Mouse (Mus musculus) Patski (cell line): ENCODE measurements around the gene Asb6. TPM values are rescaled to one million over a fixed set of nuclear protein-coding genes. Genes with fewer than 3 reads are reported as not detected.

ENCODE experiments used
- ATAC-seq: fragments of 100-300 bp; one replicate; pipeline ENCODE4 v1.8.0; 2021
- CTCF ChIA-PET: fragments of 350-600 bp; sonication (Branson Sonifier 250); formaldehyde crosslinking; loops from one replicate; lab custom pipeline; 2022; ENCODE audit warnings: inconsistent platforms; lab: Charles Lee
- POLR2A ChIA-PET: fragments of 350-600 bp; sonication (Branson Sonifier 250); formaldehyde crosslinking; loops from one replicate; lab custom pipeline; 2022; ENCODE audit warnings: antibody characterized with exemption, inconsistent platforms; lab: Charles Lee
- DNase-seq: peaks from one replicate; pipeline ENCODE4 v3.0.0-alpha.2; 2011; ENCODE audit warnings: low read depth, low spot score
- H3K27me3 ChIP-seq: fragments of 371-371 bp; one replicate; pipeline ENCODE4 v1.5.1; 2021
- CTCF ChIP-seq: fragments of 100-300 bp; IDR thresholded peaks from one replicate; pipeline ENCODE4 v1.5.1; 2021
- in situ Hi-C: fragments of 300-500 bp; cut with MboI; formaldehyde crosslinking; loops from 3 replicates; pipeline ENCODE4 v1.11.1; 2018; ENCODE audit warnings: low pct_unique_long_range_greater_than_20kb, mixed read lengths
- polyA plus RNA-seq: library from polyadenylated mRNA; unstranded; gene quantifications from one replicate; pipeline ENCODE4 v1.2.3, GENCODE M21; 2021

Asb6 gene
- polyA plus RNA-seq, 1 experiment from 2014 or later, result 36.8 TPM

GRCm38 (mm10) chr2:30834373-30835022, 4.4 kb upstream of the Asb6 start, which contains the start of gene Prrx2:
Prrx2 (plus strand) TSS chr2:30834972.
- no peaks in the 10 kb centered on the region for H3K27me3 ChIP-seq
- ChIA-PET POLR2A (interaction anchor here (0.8 kb wide), 1 partner anchor 9 kb away, joined by 3 read pairs; no protein-coding TSS in a partner anchor), CTCF (no interaction called here)
- DNase-seq (no peak), ATAC-seq (no peak)
- in situ Hi-C loops, result no loop called here
- TF ChIP-seq CTCF, result no peak

- in situ Hi-C loops, result no loop called here
- POLR2A ChIA-PET, result no interaction called here
- TF ChIP-seq CTCF, result no peak
- CTCF ChIA-PET, result no interaction called here
- ATAC-seq (no peak), DNase-seq (no peak)
- H3K27me3 ChIP-seq, result no peaks in the 10 kb centered on the region
Measured at GRCm38 (mm10) chr2:30833644-30834043, 3.5 kb upstream of the Asb6 start.

GRCm38 (mm10) chr2:30829315-30829714, 818 bp downstream of the Asb6 start:
- in situ Hi-C loops, result loop anchor here (5.0 kb wide), 2 partner anchors 58 to 103 kb away; no protein-coding TSS in a partner anchor
- ChIA-PET CTCF (interaction anchor here (2.8 kb wide), 1 partner anchor 11 kb away, joined by 10 read pairs; no protein-coding TSS in a partner anchor), POLR2A (interaction anchor here (0.7 to 1.6 kb wide), 2 partner anchors 42 to 105 kb away, joined by 3 to 5 read pairs; no protein-coding TSS in a partner anchor)
- no peak for ATAC-seq
- no peaks in the 10 kb centered on the region for H3K27me3 ChIP-seq
- DNase-seq, result no peak
- no peak for TF ChIP-seq CTCF

- POLR2A ChIA-PET, result interaction anchor here (0.7 to 1.6 kb wide), 2 partner anchors 36 to 43 kb away, joined by 3 read pairs; no protein-coding TSS in a partner anchor
- DNase-seq (no peak), ATAC-seq (peak; percentile 68)
- CTCF ChIA-PET, result interaction anchor here (1.0 to 2.8 kb wide), 6 partner anchors 12 to 392 kb away, joined by 3 to 10 read pairs (median 3); partner anchors contain the start of gene Ptges
- no peak for TF ChIP-seq CTCF
- in situ Hi-C loops, result loop anchor here (5.0 kb wide), 2 partner anchors 59 to 104 kb away; no protein-coding TSS in a partner anchor
- H3K27me3 ChIP-seq, result no peaks in the 10 kb centered on the region
Measured at GRCm38 (mm10) chr2:30827749-30828475, 2.2 kb downstream of the Asb6 start.

GRCm38 (mm10) chr2:30826825-30827748, 3.0 kb downstream of the Asb6 start:
- CTCF ChIA-PET, result interaction anchor here (0.6 to 2.8 kb wide), 7 partner anchors 13 to 391 kb away, joined by 3 to 10 read pairs (median 3); partner anchors contain the start of gene Ptges
- no peak for ATAC-seq

GRCm38 (mm10) chr2:30823385-30824153, 6.6 kb downstream of the Asb6 start:
- ChIA-PET POLR2A (interaction anchor here (1.4 kb wide), 1 partner anchor 110 kb away, joined by 3 read pairs; no protein-coding TSS in a partner anchor), CTCF (interaction anchor here (1.2 to 2.6 kb wide), 2 partner anchors 29 to 105 kb away, joined by 4 to 8 read pairs; no protein-coding TSS in a partner anchor)
- no peak for TF ChIP-seq CTCF
- H3K27me3 ChIP-seq, result no peaks in the 10 kb centered on the region
- ATAC-seq (no peak), DNase-seq (no peak)
- in situ Hi-C loops, result no loop called here

More at GRCm38 (mm10) chr2:30826825-30827748, 3.0 kb downstream of the Asb6 start:
- H3K27me3 ChIP-seq, result no peaks in the 10 kb centered on the region
- DNase-seq, result no peak
- POLR2A ChIA-PET, result interaction anchor here (0.7 to 1.2 kb wide), 3 partner anchors 31 to 411 kb away, joined by 3 to 4 read pairs (median 4); partner anchors contain the start of genes Crat and Ptpa
- TF ChIP-seq CTCF, result no peak
- in situ Hi-C loops, result loop anchor here (5.0 kb wide), 2 partner anchors 60 to 105 kb away; no protein-coding TSS in a partner anchor

- TF ChIP-seq CTCF, result no peak
- no peak for ATAC-seq
- no peaks in the 10 kb centered on the region for H3K27me3 ChIP-seq
- DNase-seq, result no peak
- ChIA-PET CTCF (interaction anchor here (0.9 to 2.6 kb wide), 3 partner anchors 13 to 106 kb away, joined by 3 to 8 read pairs (median 4); no protein-coding TSS in a partner anchor), POLR2A (interaction anchor here (0.6 kb wide), 1 partner anchor 356 kb away, joined by 3 read pairs; no protein-coding TSS in a partner anchor)
- in situ Hi-C loops, result no loop called here
Measured at GRCm38 (mm10) chr2:30822460-30822859, 7.7 kb downstream of the Asb6 start.

- no peak for DNase-seq
- CTCF ChIA-PET, result interaction anchor here (1.0 kb wide), 1 partner anchor 104 kb away, joined by 4 read pairs; no protein-coding TSS in a partner anchor
- in situ Hi-C loops, result no loop called here
- POLR2A ChIA-PET, result interaction anchor here (0.5 kb wide), 1 partner anchor 27 kb away, joined by 4 read pairs; no protein-coding TSS in a partner anchor
- TF ChIP-seq CTCF, result no peak
- no peaks in the 10 kb centered on the region for H3K27me3 ChIP-seq
- ATAC-seq, result no peak
Measured at GRCm38 (mm10) chr2:30821073-30821472, 9.1 kb downstream of the Asb6 start.
